Mouse (Mus musculus) MEL (cell line): ENCODE data around the gene Dnajc28. TPM values are rescaled to one million over a fixed set of nuclear protein-coding genes. Genes with fewer than 3 reads are reported as not detected.
A peak's percentile ranks its signal among the peaks of the same experiment; 100 is the strongest.

Experiments used
- DNase-seq: peaks from one replicate; pipeline ENCODE4 v3.0.0; 2011; ENCODE audit warnings: low read depth, low spot score
- H3K27ac ChIP-seq: 2 replicates; pipeline ENCODE4 v1.5.1; 2012; ENCODE audit warnings: low read depth, mild to moderate bottlenecking, control low read depth, low read length, moderate library complexity; ENCODE audit not compliant: control insufficient read depth
- H3K27me3 ChIP-seq, 2 experiments: fragments of 150-350 bp in 1 of 2; sonication (generic) in 1 of 2; 2 replicates each; pipeline ENCODE4 v1.6.1; 2012; ENCODE audit warnings: low read length in 2 of 2, mild to moderate bottlenecking in 2 of 2, improper control_type of control experiment in 1 of 2, moderate library complexity in 1 of 2; ENCODE audit not compliant: insufficient read depth in 2 of 2, control insufficient read depth in 1 of 2
- H3K36me3 ChIP-seq, 2 experiments: 2 replicates each; pipeline ENCODE4 v1.6.1; 2012 to 2014; ENCODE audit warnings: low read length in 2 of 2, improper control_type of control experiment in 1 of 2, inconsistent platforms in 1 of 2, mild to moderate bottlenecking in 1 of 2; ENCODE audit not compliant: insufficient read depth in 2 of 2, control insufficient read depth in 1 of 2
- H3K4me1 ChIP-seq, 2 experiments: fragments of 150-350 bp in 1 of 2; sonication (generic) in 1 of 2; 2 replicates each; pipeline ENCODE4 v1.6.1; 2012; ENCODE audit warnings: low read length in 2 of 2, improper control_type of control experiment in 1 of 2, mild to moderate bottlenecking in 1 of 2; ENCODE audit not compliant: insufficient read depth in 2 of 2, control insufficient read depth in 1 of 2
- H3K4me3 ChIP-seq, 2 experiments: fragments of 150-350 bp in 1 of 2; sonication (generic) in 1 of 2; 2 replicates each; pipeline ENCODE4 v1.5.1; 2012; ENCODE audit warnings: low read depth in 2 of 2, low read length in 2 of 2, mild to moderate bottlenecking in 2 of 2, moderate library complexity in 2 of 2, control low read depth in 1 of 2, improper control_type of control experiment in 1 of 2; ENCODE audit not compliant: control insufficient read depth in 1 of 2, insufficient read depth in 1 of 2
- H3K79me2 ChIP-seq: 2 replicates; pipeline ENCODE4 v1.6.1; 2012; ENCODE audit warnings: mild to moderate bottlenecking, low read length, moderate library complexity; ENCODE audit not compliant: control insufficient read depth, poor library complexity, insufficient read depth
- H3K9ac ChIP-seq: 2 replicates; pipeline ENCODE4 v1.6.1; 2012; ENCODE audit warnings: low read depth, mild to moderate bottlenecking, control low read depth, low read length, moderate library complexity; ENCODE audit not compliant: control insufficient read depth, poor library complexity, severe bottlenecking
- H3K9me3 ChIP-seq: fragments of 150-350 bp; sonication (generic); replicated peaks from 2 replicates; pipeline ENCODE4 v1.6.1; 2012; ENCODE audit warnings: mild to moderate bottlenecking, low read length, improper control_type of control experiment, moderate library complexity; ENCODE audit not compliant: insufficient read depth
- BHLHE40 ChIP-seq: IDR thresholded peaks from 2 replicates; pipeline ENCODE4 v1.6.1; 2012; ENCODE audit warnings: low read depth, mild to moderate bottlenecking, inconsistent platforms, low read length, improper control_type of control experiment, borderline replicate concordance
- CHD1 ChIP-seq: IDR thresholded peaks from 2 replicates; pipeline ENCODE4 v1.6.1; 2012; ENCODE audit warnings: low read depth, mild to moderate bottlenecking, inconsistent platforms, low read length, improper control_type of control experiment
- CHD2 ChIP-seq: IDR thresholded peaks from 2 replicates; pipeline ENCODE4 v1.6.1; 2011; ENCODE audit warnings: low read length, improper control_type of control experiment
- CTCF ChIP-seq, 3 experiments: IDR thresholded peaks in 2 of 3; conservative IDR thresholded peaks in 1 of 3; 2 replicates each; pipeline ENCODE4 v1.5.1; 2011 to 2012; ENCODE audit warnings: low read length in 3 of 3, low read depth in 2 of 3, mild to moderate bottlenecking in 2 of 3, improper control_type of control experiment in 1 of 3, inconsistent platforms in 1 of 3, mixed read lengths in 1 of 3, moderate library complexity in 1 of 3; ENCODE audit not compliant: control insufficient read depth in 1 of 3, insufficient read depth in 1 of 3, poor library complexity in 1 of 3, severe bottlenecking in 1 of 3
- E2F4 ChIP-seq: IDR thresholded peaks from 2 replicates; pipeline ENCODE4 v1.6.1; 2011; ENCODE audit warnings: low read depth, low read length, improper control_type of control experiment, borderline replicate concordance
- ELF1 ChIP-seq: IDR thresholded peaks from 2 replicates; pipeline ENCODE4 v1.6.1; 2014; ENCODE audit warnings: low read depth, mild to moderate bottlenecking, inconsistent platforms, low read length, improper control_type of control experiment, moderate library complexity
- EP300 ChIP-seq, 2 experiments: IDR thresholded peaks; 2 replicates each; pipeline ENCODE4 v1.6.1; 2011; ENCODE audit warnings: improper control_type of control experiment in 2 of 2, low read length in 2 of 2, low read depth in 1 of 2, mild to moderate bottlenecking in 1 of 2
- ETS1 ChIP-seq: IDR thresholded peaks from 2 replicates; pipeline ENCODE4 v1.6.1; 2012; ENCODE audit warnings: low read depth, mild to moderate bottlenecking, inconsistent platforms, low read length, improper control_type of control experiment, moderate library complexity
- GABPA ChIP-seq: IDR thresholded peaks from 2 replicates; pipeline ENCODE4 v1.6.1; 2012; ENCODE audit warnings: low read depth, mild to moderate bottlenecking, inconsistent platforms, low read length, improper control_type of control experiment, moderate library complexity
- GATA1 ChIP-seq: IDR thresholded peaks from 2 replicates; pipeline ENCODE4 v1.6.1; 2011; ENCODE audit warnings: low read depth, low read length, improper control_type of control experiment
- HCFC1 ChIP-seq: IDR thresholded peaks from 2 replicates; pipeline ENCODE4 v1.6.1; 2012; ENCODE audit warnings: low read depth, mild to moderate bottlenecking, inconsistent platforms, low read length, improper control_type of control experiment, moderate library complexity
- JUND ChIP-seq: IDR thresholded peaks from 2 replicates; pipeline ENCODE4 v1.6.1; 2011; ENCODE audit warnings: low read depth, mild to moderate bottlenecking, improper control_type of control experiment, low read length
- KAT2A ChIP-seq: conservative IDR thresholded peaks from 2 replicates; pipeline ENCODE4 v1.6.1; 2012; ENCODE audit warnings: low read depth, low read length, improper control_type of control experiment, inconsistent platforms
- MAX ChIP-seq: IDR thresholded peaks from 2 replicates; pipeline ENCODE4 v1.6.1; 2011; ENCODE audit warnings: low read length, improper control_type of control experiment
- MAZ ChIP-seq: IDR thresholded peaks from 2 replicates; pipeline ENCODE4 v1.6.1; 2012; ENCODE audit warnings: low read depth, mild to moderate bottlenecking, inconsistent platforms, low read length, improper control_type of control experiment
- MEF2A ChIP-seq: IDR thresholded peaks from 2 replicates; pipeline ENCODE4 v1.6.1; 2014; ENCODE audit warnings: low read depth, mild to moderate bottlenecking, inconsistent platforms, low read length, improper control_type of control experiment; ENCODE audit not compliant: poor library complexity, insufficient replicate concordance, severe bottlenecking; ENCODE audit errors: extremely low read depth
- MXI1 ChIP-seq: IDR thresholded peaks from 2 replicates; pipeline ENCODE4 v1.6.1; 2011; ENCODE audit warnings: mild to moderate bottlenecking, low read depth, low read length, improper control_type of control experiment
- MYB ChIP-seq: IDR thresholded peaks from 2 replicates; pipeline ENCODE4 v1.6.1; 2011; ENCODE audit warnings: mild to moderate bottlenecking, low read depth, low read length, improper control_type of control experiment
- MYC ChIP-seq: IDR thresholded peaks from 2 replicates; pipeline ENCODE4 v1.6.1; 2011; ENCODE audit warnings: low read depth, mild to moderate bottlenecking, low read length, improper control_type of control experiment, moderate library complexity
- NELFE ChIP-seq: IDR thresholded peaks from 2 replicates; pipeline ENCODE4 v1.6.1; 2011; ENCODE audit warnings: low read depth, low read length, improper control_type of control experiment
- NRF1 ChIP-seq: IDR thresholded peaks from 2 replicates; pipeline ENCODE4 v1.6.1; 2014; ENCODE audit warnings: low read depth, mild to moderate bottlenecking, inconsistent platforms, low read length, improper control_type of control experiment, moderate library complexity; ENCODE audit not compliant: poor library complexity, insufficient read depth, severe bottlenecking
- POLR2A ChIP-seq, 2 experiments: IDR thresholded peaks; 2 replicates each; pipeline ENCODE4 v1.6.1; 2011 to 2012; ENCODE audit warnings: low read length in 2 of 2, mild to moderate bottlenecking in 2 of 2, control low read depth in 1 of 2, improper control_type of control experiment in 1 of 2, low read depth in 1 of 2, moderate library complexity in 1 of 2; ENCODE audit not compliant: control insufficient read depth in 1 of 2, insufficient read depth in 1 of 2, poor library complexity in 1 of 2
- POLR2AphosphoS2 ChIP-seq: IDR thresholded peaks from 2 replicates; pipeline ENCODE4 v1.6.1; 2011; ENCODE audit warnings: low read length, improper control_type of control experiment
- POLR2AphosphoS5 ChIP-seq: IDR thresholded peaks from 2 replicates; pipeline ENCODE4 v1.6.1; 2012; ENCODE audit warnings: low read depth, borderline replicate concordance, mild to moderate bottlenecking, inconsistent platforms, low read length, moderate library complexity, mixed read lengths
- RAD21 ChIP-seq: IDR thresholded peaks from 2 replicates; pipeline ENCODE4 v1.6.1; 2011; ENCODE audit warnings: mild to moderate bottlenecking, low read depth, low read length, improper control_type of control experiment
- RCOR1 ChIP-seq: IDR thresholded peaks from 2 replicates; pipeline ENCODE4 v1.6.1; 2012; ENCODE audit warnings: low read depth, mild to moderate bottlenecking, inconsistent platforms, low read length, improper control_type of control experiment
- SIN3A ChIP-seq: IDR thresholded peaks from 2 replicates; pipeline ENCODE4 v1.6.1; 2012; ENCODE audit warnings: low read length, improper control_type of control experiment, inconsistent platforms
- SMC3 ChIP-seq: IDR thresholded peaks from 2 replicates; pipeline ENCODE4 v1.6.1; 2011; ENCODE audit warnings: low read depth, low read length, improper control_type of control experiment
- TAL1 ChIP-seq: IDR thresholded peaks from 2 replicates; pipeline ENCODE4 v1.6.1; 2012; ENCODE audit warnings: mild to moderate bottlenecking, inconsistent platforms, low read length, moderate library complexity, mixed read lengths
- TBP ChIP-seq: IDR thresholded peaks from 2 replicates; pipeline ENCODE4 v1.8.0; 2011; ENCODE audit warnings: low read depth, low read length, improper control_type of control experiment
- TCF12 ChIP-seq: IDR thresholded peaks from 2 replicates; pipeline ENCODE4 v1.6.1; 2014; ENCODE audit warnings: low read depth, mild to moderate bottlenecking, inconsistent platforms, low read length, improper control_type of control experiment, moderate library complexity
- UBTF ChIP-seq: IDR thresholded peaks from 2 replicates; pipeline ENCODE4 v1.6.1; 2012; ENCODE audit warnings: low read depth, mild to moderate bottlenecking, inconsistent platforms, low read length, improper control_type of control experiment, moderate library complexity, borderline replicate concordance; ENCODE audit not compliant: insufficient read depth
- USF1 ChIP-seq: IDR thresholded peaks from 2 replicates; pipeline ENCODE4 v1.6.1; 2014; ENCODE audit warnings: low read depth, mild to moderate bottlenecking, inconsistent platforms, low read length, improper control_type of control experiment, moderate library complexity
- USF2 ChIP-seq, 2 experiments: IDR thresholded peaks; 2 replicates each; pipeline ENCODE4 v1.6.1; 2011 to 2012; ENCODE audit warnings: improper control_type of control experiment in 2 of 2, low read length in 2 of 2, borderline replicate concordance in 1 of 2, inconsistent platforms in 1 of 2, low read depth in 1 of 2, mild to moderate bottlenecking in 1 of 2; ENCODE audit not compliant: insufficient read depth in 1 of 2
- ZC3H11A ChIP-seq: IDR thresholded peaks from 2 replicates; pipeline ENCODE4 v1.6.1; 2012; ENCODE audit warnings: low read depth, mild to moderate bottlenecking, inconsistent platforms, low read length, improper control_type of control experiment
- ZKSCAN1 ChIP-seq: IDR thresholded peaks from 2 replicates; pipeline ENCODE4 v1.6.1; 2012; ENCODE audit warnings: low read depth, mild to moderate bottlenecking, inconsistent platforms, low read length, improper control_type of control experiment, moderate library complexity
- ZMIZ1 ChIP-seq: IDR thresholded peaks from 2 replicates; pipeline ENCODE4 v1.6.1; 2012; ENCODE audit warnings: low read depth, mild to moderate bottlenecking, inconsistent platforms, low read length, improper control_type of control experiment, moderate library complexity
- ZNF384 ChIP-seq: IDR thresholded peaks from 2 replicates; pipeline ENCODE4 v1.6.1; 2012; ENCODE audit warnings: low read depth, mild to moderate bottlenecking, inconsistent platforms, low read length, improper control_type of control experiment
- polyA plus RNA-seq, 2 experiments: library from polyadenylated mRNA; stranded (reverse) in 1 of 2; unstranded in 1 of 2; fragments of >175 nt in 1 of 2; fragments of >200 nt in 1 of 2; gene quantifications; 2 replicates each; pipeline versions ENCODE4 v1.2.1 to v1.2.4; 2012; ENCODE audit warnings: low replicate concordance in 2 of 2, low read depth in 1 of 2; ENCODE audit not compliant: insufficient read length in 2 of 2, insufficient read depth in 1 of 2, missing spikeins in 1 of 2
- total RNA-seq: library from RNA; depleted of rRNA; stranded (reverse); fragments of 300-350 nt; gene quantifications from 2 replicates; pipeline ENCODE4 v1.2.3, GENCODE M21; 2012

Dnajc28 gene
- total and polyA plus RNA-seq, 3 experiments = 1.2 to 1.9 TPM; not detected in 1

GRCm38 (mm10) chr16:91597672-91598010 lies 21.2 kb downstream of the Dnajc28 start, which contains the start of gene Tmem50b:
Tmem50b (minus strand) TSS chr16:91597800.
- DNase-seq = peak; percentile 97
- Histone ChIP-seq H3K4me1 (no peaks in the 10 kb centered on the region), H3K9me3 (no peaks in the 10 kb centered on the region), H3K27ac (peak within 1 kb of the TSS; percentile 33), H3K9ac (peak within 1 kb of the TSS; percentile 71), H3K36me3 (no peaks in the 10 kb centered on the region), H3K79me2 (no peaks in the 10 kb centered on the region; the same call in 1 of the 2 replicates), H3K27me3 (no peaks in the 10 kb centered on the region), H3K4me3 (peak within 1 kb of the TSS; percentile 55 to 89)
- TF ChIP-seq RAD21 = no peak
- TF ChIP-seq ZNF384 = no peak
- no peak for TF ChIP-seq GATA1
- no peak for TF ChIP-seq BHLHE40
- TF ChIP-seq USF2 (IDR thresholded peaks at IDR 0.05; ENCODE audit: borderline replicate concordance in 1 of 2, insufficient read depth in 1 of 2, low read depth in 1 of 2, low read length in 2 of 2) = no peak
- no peak for TF ChIP-seq ZMIZ1
- peak; percentile 6; the same call in 1 of the 2 replicates for TF ChIP-seq MAZ
- TF ChIP-seq JUND = no peak
- peak; percentile 44; the same call in 1 of the 2 replicates for TF ChIP-seq HCFC1
- no peak for TF ChIP-seq POLR2AphosphoS2
- TF ChIP-seq POLR2AphosphoS5 = no peak
- TF ChIP-seq USF1 = peak; percentile 48; the same call in 1 of the 2 replicates
- TF ChIP-seq ELF1 = peak; percentile 48; the same call in 1 of the 2 replicates
- TF ChIP-seq NRF1 = 0 out of 2 replicates have a peak, but pooled peaks have one; percentile 48
- TF ChIP-seq RCOR1 = peak; percentile 24; the same call in 1 of the 2 replicates
- TF ChIP-seq MAX = no peak
- no peak for TF ChIP-seq EP300 (IDR thresholded peaks at IDR 0.05; ENCODE audit: low read depth in 1 of 2, low read length in 2 of 2)
- TF ChIP-seq MXI1 = peak; percentile 51; the same call in 1 of the 2 replicates
- peak; percentile 6; the same call in 1 of the 2 replicates for TF ChIP-seq SIN3A
- no peak for TF ChIP-seq POLR2A (IDR thresholded peaks at IDR 0.05; ENCODE audit: control insufficient read depth in 1 of 2, insufficient read depth in 1 of 2, low read depth in 1 of 2, low read length in 2 of 2, poor library complexity in 1 of 2)
- no peak for TF ChIP-seq CTCF (IDR thresholded peaks at IDR 0.05 in 2 of 3, conservative IDR thresholded peaks at IDR 0.05 in 1 of 3; ENCODE audit: control insufficient read depth in 1 of 3, insufficient read depth in 1 of 3, low read depth in 2 of 3, low read length in 3 of 3, poor library complexity in 1 of 3, severe bottlenecking in 1 of 3)
- TF ChIP-seq GABPA = no peak
- no peak for TF ChIP-seq TBP
- no peak for TF ChIP-seq TAL1
- TF ChIP-seq NELFE = no peak
- no peak for TF ChIP-seq MYB
- no peak for TF ChIP-seq E2F4
- TF ChIP-seq ZC3H11A = no peak
- TF ChIP-seq TCF12 = 0 out of 2 replicates have a peak, but pooled peaks have one; percentile 20
- TF ChIP-seq SMC3 = no peak
- TF ChIP-seq ZKSCAN1 = no peak
- no peak for TF ChIP-seq MEF2A
- 0 out of 2 replicates have a peak, but pooled peaks have one; percentile 29 for TF ChIP-seq UBTF
- TF ChIP-seq MYC = no peak
- no peak for TF ChIP-seq KAT2A
- no peak for TF ChIP-seq ETS1
- TF ChIP-seq CHD2 = no peak
- TF ChIP-seq CHD1 = no peak
